Mouse (Mus musculus) heart, embryonic 16.5 days (tissue): Measurements from ENCODE around the gene Cmpk1. TPM values are rescaled to one million over a fixed set of nuclear protein-coding genes. Genes with fewer than 3 reads are reported as not detected.

Experiments
- ATAC-seq: fragments of 200-750 bp; cut with Nextera tagmentation; replicated peaks from 2 replicates; pipeline ENCODE4 v1.8.0; 2017; ENCODE audit warnings: moderate number of reproducible peaks; ENCODE audit not compliant: insufficient read depth, low FRiP score; ENCODE audit errors: extremely low read depth
- H3K27ac ChIP-seq: fragments of 300-500 bp; sonication (generic); 2 replicates; pipeline ENCODE4 v1.5.1; 2014; ENCODE audit warnings: mild to moderate bottlenecking, low read length, control low read depth, moderate library complexity
- H3K27me3 ChIP-seq: fragments of 300-500 bp; sonication (generic); 2 replicates; pipeline ENCODE4 v1.6.1; 2014; ENCODE audit warnings: low read length, mixed read lengths; ENCODE audit not compliant: control insufficient read depth, insufficient read depth
- H3K36me3 ChIP-seq: fragments of 300-500 bp; sonication (generic); 2 replicates; pipeline ENCODE4 v1.6.1; 2014; ENCODE audit not compliant: control insufficient read depth, insufficient read depth
- H3K4me1 ChIP-seq: fragments of 300-500 bp; sonication (generic); 2 replicates; pipeline ENCODE4 v1.6.1; 2014; ENCODE audit warnings: low read length, mixed read lengths; ENCODE audit not compliant: control insufficient read depth, insufficient read depth
- H3K4me2 ChIP-seq: fragments of 300-500 bp; sonication (generic); 2 replicates; pipeline ENCODE4 v1.6.1; 2014; ENCODE audit warnings: low read depth, mild to moderate bottlenecking, control low read depth, low read length
- H3K4me3 ChIP-seq: fragments of 300-500 bp; sonication (generic); 2 replicates; pipeline ENCODE4 v1.5.1; 2014; ENCODE audit warnings: mild to moderate bottlenecking, control low read depth, low read length
- H3K9ac ChIP-seq: fragments of 300-500 bp; sonication (generic); 2 replicates; pipeline ENCODE4 v1.6.1; 2014; ENCODE audit warnings: low read length, control low read depth
- H3K9me3 ChIP-seq: fragments of 300-500 bp; sonication (generic); replicated peaks from 2 replicates; pipeline ENCODE4 v1.6.1; 2016; ENCODE audit warnings: low read length; ENCODE audit not compliant: control insufficient read depth
- WGBS: fragments of 180-500 bp; shearing (Covaris S2); extraction: QIAGEN DNeasy Blood & Tissue Kit; methylation state at CpG from one replicate; pipeline ENCODE4 v1.1.7; 2014; 5-methylcytosine and 5-hydroxymethylcytosine counted together
- polyA plus RNA-seq: library from polyadenylated mRNA; unstranded; fragments of >200 nt; fragmentation: Nextera tagmentation; extraction: Ambion mirVana; gene quantifications from 2 replicates; pipeline ENCODE4 v1.2.1, GENCODE M21; 2015

Cmpk1 gene
- 57.2 and 61.6 TPM in 2 replicates for polyA plus RNA-seq

GRCm38 (mm10) chr4:114986591-114987432, at the start of gene Cmpk1:
TSS of gene Cmpk1 (minus strand) at chr4:114987241.
- peaks cover 12% of the 10 kb centered on the region for H3K4me1 ChIP-seq
- WGBS = under 1% methylated on average over 88 of the region's 93 CpGs
- no peaks in the 10 kb centered on the region for H3K36me3 ChIP-seq
- peak; percentile 94 for ATAC-seq
- H3K27me3 ChIP-seq = no peaks in the 10 kb centered on the region
- H3K9ac ChIP-seq = peak within 1 kb of the TSS; percentile 98
- H3K4me3 ChIP-seq = peak within 1 kb of the TSS; percentile 94
- peak within 1 kb of the TSS; percentile 100 for H3K27ac ChIP-seq
- no peaks in the 10 kb centered on the region for H3K9me3 ChIP-seq
- H3K4me2 ChIP-seq = peak within 1 kb of the TSS; percentile 93

GRCm38 (mm10) chr4:115035043-115035442, 48.0 kb upstream of the Cmpk1 start:
- no peaks in the 10 kb centered on the region for H3K4me1 ChIP-seq
- H3K27ac ChIP-seq = no peak overlapping the region
- H3K9ac ChIP-seq = no peak overlapping the region
- no peak for ATAC-seq
- H3K4me3 ChIP-seq = no peak overlapping the region
- H3K4me2 ChIP-seq = no peak overlapping the region
- H3K36me3 ChIP-seq = peaks cover 17% of the 10 kb centered on the region
- no peaks in the 10 kb centered on the region for H3K27me3 ChIP-seq
- no peaks in the 10 kb centered on the region for H3K9me3 ChIP-seq
- 78% methylated on average over 6 of the region's 6 CpGs for WGBS

DNA sequence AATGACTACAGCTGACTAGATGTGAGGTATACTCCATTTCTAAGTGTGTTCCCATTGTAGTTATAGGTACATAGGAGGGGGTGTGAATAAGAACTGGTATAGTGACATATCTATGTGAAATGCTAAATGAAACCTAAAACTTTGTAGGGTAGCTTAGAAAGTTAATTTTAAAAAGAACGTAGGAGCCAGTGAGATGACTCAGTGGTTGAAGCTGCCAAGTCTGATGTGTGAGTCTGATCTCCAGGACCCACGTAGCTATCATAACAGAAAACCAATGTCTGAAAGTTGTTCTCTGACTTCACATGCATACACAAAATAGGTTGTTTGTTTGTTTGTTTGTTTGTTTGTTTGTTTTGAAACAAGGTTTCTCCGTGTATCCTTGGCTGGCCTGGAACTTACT, 33.0 kb upstream of the Cmpk1 start:
- H3K4me1 ChIP-seq = no peaks in the 10 kb centered on the region
- H3K4me2 ChIP-seq = no peak overlapping the region
- no peaks in the 10 kb centered on the region for H3K27me3 ChIP-seq
- H3K36me3 ChIP-seq = peaks cover 35% of the 10 kb centered on the region
- 91% methylated on average over 3 of the region's 3 CpGs for WGBS
- no peak overlapping the region for H3K27ac ChIP-seq
- H3K9ac ChIP-seq = no peak overlapping the region
- H3K4me3 ChIP-seq = no peak overlapping the region
- no peak for ATAC-seq
- H3K9me3 ChIP-seq = no peaks in the 10 kb centered on the region

DNA sequence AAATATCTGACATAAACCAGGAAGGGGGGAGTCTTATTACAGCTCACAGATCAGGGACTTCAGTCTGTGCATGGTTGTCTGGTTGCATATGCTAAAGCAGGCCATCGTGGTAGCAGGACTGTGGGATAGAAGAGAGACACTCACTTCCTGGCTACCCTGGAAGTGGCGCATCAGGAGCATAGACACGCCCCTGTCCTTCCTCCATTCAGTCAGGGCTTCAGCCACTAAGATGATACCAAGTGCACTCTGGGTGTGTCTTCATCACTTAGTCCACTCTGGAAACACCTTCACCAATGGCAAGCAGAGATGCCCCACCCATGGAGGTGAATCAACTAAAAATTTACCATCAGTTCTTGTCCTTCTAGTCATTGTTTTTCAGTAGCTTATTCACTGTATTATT, 27.2 kb upstream of the Cmpk1 start:
- Histone ChIP-seq H3K4me3 (no peak overlapping the region), H3K9me3 (no peaks in the 10 kb centered on the region), H3K36me3 (peaks cover 31% of the 10 kb centered on the region), H3K9ac (no peak overlapping the region), H3K27me3 (no peaks in the 10 kb centered on the region), H3K4me1 (no peaks in the 10 kb centered on the region), H3K27ac (no peak overlapping the region), H3K4me2 (no peak overlapping the region)
- ATAC-seq = no peak
- 86% methylated on average over 3 of the region's 3 CpGs for WGBS

DNA sequence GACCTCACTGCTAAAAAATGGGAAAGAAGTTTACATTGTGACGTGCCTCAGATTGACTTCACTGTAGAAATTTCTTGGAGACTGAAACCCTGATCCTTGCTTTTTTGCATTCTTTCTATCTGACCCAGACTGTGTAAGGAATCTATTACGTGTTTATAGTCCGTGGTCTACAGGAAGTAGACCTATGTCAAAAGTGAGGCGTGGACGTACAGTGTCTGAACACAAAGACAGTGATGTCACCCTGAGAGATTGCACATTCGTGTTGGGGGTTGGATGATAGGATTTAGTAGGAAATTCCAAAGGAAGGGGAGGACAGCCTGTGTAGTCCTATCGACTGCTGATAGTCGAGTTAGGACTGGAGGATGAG, 13.4 kb upstream of the Cmpk1 start:
- Histone ChIP-seq H3K4me1 (peaks cover 16% of the 10 kb centered on the region), H3K9ac (peak overlapping the region; percentile 76), H3K4me2 (peak overlapping the region; percentile 66), H3K36me3 (peaks cover 6% of the 10 kb centered on the region; the same call in 1 of the 2 replicates), H3K9me3 (no peaks in the 10 kb centered on the region), H3K4me3 (peak overlapping the region; percentile 71), H3K27me3 (no peaks in the 10 kb centered on the region), H3K27ac (peak overlapping the region; percentile 66)
- 0% methylated on average over 8 of the region's 8 CpGs for WGBS
- 0 out of 2 replicates have a peak, but pooled peaks have one; percentile 24 for ATAC-seq

GRCm38 (mm10) chr4:114999773-115000428, 12.9 kb upstream of the Cmpk1 start, which contains the start of gene Stil:
TSS of gene Stil (plus strand) at chr4:115000159.
- Histone ChIP-seq H3K27ac (peak within 1 kb of the TSS; percentile 96), H3K9ac (peak within 1 kb of the TSS; percentile 78), H3K4me2 (peak within 1 kb of the TSS; percentile 66), H3K4me1 (peaks cover 16% of the 10 kb centered on the region), H3K4me3 (peak within 1 kb of the TSS; percentile 71), H3K27me3 (no peaks in the 10 kb centered on the region), H3K9me3 (no peaks in the 10 kb centered on the region), H3K36me3 (peaks cover 2% of the 10 kb centered on the region; the same call in 1 of the 2 replicates)
- under 1% methylated on average over 52 of the region's 52 CpGs for WGBS
- ATAC-seq = peak; percentile 100

DNA sequence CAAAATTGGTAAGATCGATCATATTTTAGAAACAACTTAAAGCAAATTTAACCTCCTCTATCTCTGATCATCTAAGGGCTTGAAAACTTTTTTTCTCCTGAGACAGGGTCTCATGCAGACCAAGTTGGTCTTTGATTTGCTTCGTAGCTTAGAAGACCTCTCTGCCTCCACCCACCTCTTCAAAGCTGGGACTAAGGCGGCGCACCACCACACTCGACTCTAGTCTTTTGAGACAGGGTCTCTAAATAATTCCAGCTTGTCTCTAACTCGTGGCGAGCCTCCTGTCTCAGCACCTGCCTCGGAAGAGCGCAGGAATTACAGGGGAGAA, 12.4 kb upstream of the Cmpk1 start:
- Histone ChIP-seq H3K4me3 (peak overlapping the region; percentile 71), H3K27me3 (no peaks in the 10 kb centered on the region), H3K27ac (peak overlapping the region; percentile 96), H3K9ac (peak overlapping the region; percentile 78), H3K36me3 (no peaks in the 10 kb centered on the region), H3K9me3 (no peaks in the 10 kb centered on the region), H3K4me1 (peaks cover 16% of the 10 kb centered on the region), H3K4me2 (peak overlapping the region; percentile 66)
- WGBS = 8% methylated on average over 9 of the region's 9 CpGs
- peak; percentile 8; the same call in 1 of the 2 replicates for ATAC-seq

GRCm38 (mm10) chr4:114997051-114997450, 10.0 kb upstream of the Cmpk1 start:
- WGBS = 47% methylated on average over 3 of the region's 3 CpGs
- H3K27ac ChIP-seq = no peak overlapping the region

DNA sequence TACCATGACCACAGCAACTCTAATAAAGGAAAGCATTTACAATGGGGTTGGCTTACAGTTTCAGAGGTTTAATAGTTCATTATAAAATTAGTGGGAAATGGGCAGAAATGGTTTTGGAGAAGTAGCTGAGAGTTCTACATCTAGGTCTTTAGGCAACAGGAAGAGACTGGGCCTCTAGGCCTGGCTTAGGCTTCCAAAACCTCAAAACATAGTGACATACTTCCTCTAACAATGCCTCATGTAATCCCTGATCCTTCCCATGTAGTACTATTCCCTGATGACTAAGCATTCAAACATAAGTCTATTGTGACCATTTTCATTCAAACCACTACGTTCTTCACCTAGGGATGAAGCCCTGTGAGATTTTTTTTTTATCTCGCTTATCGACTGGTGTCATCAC, 7.2 kb upstream of the Cmpk1 start:
- no peaks in the 10 kb centered on the region for H3K36me3 ChIP-seq
- 79% methylated on average over 3 of the region's 3 CpGs for WGBS
- H3K9ac ChIP-seq = no peak overlapping the region
- no peak overlapping the region for H3K27ac ChIP-seq
- no peaks in the 10 kb centered on the region for H3K9me3 ChIP-seq
- H3K4me2 ChIP-seq = no peak overlapping the region
- H3K4me1 ChIP-seq = 0 out of 2 replicates have a peak, but pooled peaks cover 1% of the 10 kb centered on the region
- no peak overlapping the region for H3K4me3 ChIP-seq
- no peak for ATAC-seq
- no peaks in the 10 kb centered on the region for H3K27me3 ChIP-seq

More at GRCm38 (mm10) chr4:114997051-114997450, 10.0 kb upstream of the Cmpk1 start:
- H3K9me3 ChIP-seq = no peaks in the 10 kb centered on the region
- no peak for ATAC-seq
- H3K36me3 ChIP-seq = no peaks in the 10 kb centered on the region
- no peak overlapping the region for H3K9ac ChIP-seq
- H3K4me3 ChIP-seq = no peak overlapping the region
- peaks cover 16% of the 10 kb centered on the region for H3K4me1 ChIP-seq
- H3K4me2 ChIP-seq = no peak overlapping the region
- no peaks in the 10 kb centered on the region for H3K27me3 ChIP-seq
